Mouse (Mus musculus) forebrain, embryonic 16.5 days (tissue): Measurements from ENCODE around the gene Gm10324. TPM values are rescaled to one million over a fixed set of nuclear protein-coding genes. Genes with fewer than 3 reads are reported as not detected.
"Not testable (repeated sequence)": the region's sequence is repeated elsewhere in the genome, so short reads cannot be mapped to it uniquely, and the experiment has no call there.

ENCODE experiments used
- ATAC-seq: fragments of 200-750 bp; cut with Nextera tagmentation; 2 replicates; pipeline ENCODE4 v1.8.0; 2017; ENCODE audit warnings: mild to moderate bottlenecking, moderate library complexity
- H3K27ac ChIP-seq: fragments of 300-500 bp; sonication (generic); 2 replicates; pipeline ENCODE4 v1.5.1; 2014; ENCODE audit warnings: low read length, control low read depth
- H3K27me3 ChIP-seq: fragments of 300-500 bp; sonication (generic); replicated peaks from 2 replicates; pipeline ENCODE4 v1.6.1; 2014; ENCODE audit warnings: low read length; ENCODE audit not compliant: control insufficient read depth, insufficient read depth
- H3K36me3 ChIP-seq: fragments of 300-500 bp; sonication (generic); 2 replicates; pipeline ENCODE4 v1.6.1; 2014; ENCODE audit not compliant: control insufficient read depth, insufficient read depth
- H3K4me1 ChIP-seq: fragments of 300-500 bp; sonication (generic); replicated peaks from 2 replicates; pipeline ENCODE4 v1.6.1; 2014; ENCODE audit warnings: low read length; ENCODE audit not compliant: control insufficient read depth, insufficient read depth
- H3K4me2 ChIP-seq: fragments of 300-500 bp; sonication (generic); 2 replicates; pipeline ENCODE4 v1.6.1; 2014; ENCODE audit warnings: mild to moderate bottlenecking, low read length, control low read depth
- H3K4me3 ChIP-seq: fragments of 300-500 bp; sonication (generic); replicated peaks from 2 replicates; pipeline ENCODE4 v1.5.1; 2014; ENCODE audit warnings: mild to moderate bottlenecking, low read length, control low read depth
- H3K9ac ChIP-seq: fragments of 300-500 bp; sonication (generic); replicated peaks from 2 replicates; pipeline ENCODE4 v1.6.1; 2014; ENCODE audit warnings: low read depth, low read length, control low read depth
- H3K9me3 ChIP-seq: fragments of 300-500 bp; sonication (generic); 2 replicates; pipeline ENCODE4 v1.6.1; 2016; ENCODE audit warnings: low read length; ENCODE audit not compliant: control insufficient read depth
- WGBS: fragments of 180-500 bp; shearing (Covaris S2); extraction: QIAGEN DNeasy Blood & Tissue Kit; methylation state at CpG from one replicate; pipeline ENCODE4 v1.1.7; 2014; 5-methylcytosine and 5-hydroxymethylcytosine counted together
- polyA plus RNA-seq: library from polyadenylated mRNA; unstranded; fragments of >200 nt; fragmentation: Nextera tagmentation; extraction: Ambion mirVana; gene quantifications from 2 replicates; pipeline ENCODE4 v1.2.1, GENCODE M21; 2015

The Gm10324 gene
- not detected in 2 replicates for polyA plus RNA-seq

GRCm38 (mm10) chr13:66119247-66119646, at the start of gene Gm10324:
Gm10324 (plus strand) TSS chr13:66119547.
- H3K36me3 ChIP-seq, H3K9ac ChIP-seq, H3K9me3 ChIP-seq, H3K27ac ChIP-seq, H3K27me3 ChIP-seq, H3K4me2 ChIP-seq, H3K4me3 ChIP-seq, H3K4me1 ChIP-seq, ATAC-seq: not testable (repeated sequence)
- WGBS = no CpG with 5 or more reads among the region's 2 CpGs

Other genes with a start within 250 kb of the Gm10324 start
- gene Gm10772, start 108.0 kb downstream of the Gm10324 start, polyA plus RNA-seq = not detected in 2 replicates